Mouse (Mus musculus) heart, embryonic 14.5 days (tissue): ENCODE data around the gene Flywch1. TPM values are rescaled to one million over a fixed set of nuclear protein-coding genes. Genes with fewer than 3 reads are reported as not detected.

Source experiments
- ATAC-seq: fragments of 200-750 bp; cut with Nextera tagmentation; 2 replicates; pipeline ENCODE4 v1.8.0; 2017; ENCODE audit warnings: low read depth, moderate TSS enrichment; ENCODE audit not compliant: insufficient number of reproducible peaks, insufficient read depth, low FRiP score
- H3K27ac ChIP-seq, 2 experiments: fragments of 200-500 bp in 1 of 2; fragments of 300-500 bp in 1 of 2; sonication (generic) in 1 of 2; replicated peaks in 1 of 2; 2 replicates each; pipeline ENCODE4 v1.5.1; 2012 to 2014; ENCODE audit warnings: low read depth in 2 of 2, low read length in 2 of 2, control low read depth in 1 of 2, mild to moderate bottlenecking in 1 of 2, mixed read lengths in 1 of 2; ENCODE audit not compliant: control insufficient read depth in 1 of 2, insufficient read depth in 1 of 2
- H3K27me3 ChIP-seq: fragments of 300-500 bp; sonication (generic); 2 replicates; pipeline ENCODE4 v1.6.1; 2014; ENCODE audit warnings: mild to moderate bottlenecking, low read length, control low read depth; ENCODE audit not compliant: control insufficient read depth, insufficient read depth
- H3K36me3 ChIP-seq: fragments of 300-500 bp; sonication (generic); 2 replicates; pipeline ENCODE4 v1.6.1; 2014; ENCODE audit warnings: mild to moderate bottlenecking, control low read depth, low read length, mixed read lengths; ENCODE audit not compliant: control insufficient read depth, insufficient read depth
- H3K4me1 ChIP-seq, 2 experiments: fragments of 200-500 bp in 1 of 2; fragments of 300-500 bp in 1 of 2; sonication (generic) in 1 of 2; 2 replicates each; pipeline ENCODE4 v1.6.1; 2012 to 2014; ENCODE audit warnings: low read length in 2 of 2, control low read depth in 1 of 2, mixed read lengths in 1 of 2; ENCODE audit not compliant: control insufficient read depth in 2 of 2, insufficient read depth in 2 of 2
- H3K4me2 ChIP-seq: fragments of 300-500 bp; sonication (generic); 2 replicates; pipeline ENCODE4 v1.6.1; 2014; ENCODE audit warnings: mild to moderate bottlenecking, low read length
- H3K4me3 ChIP-seq, 2 experiments: fragments of 200-500 bp in 1 of 2; fragments of 300-500 bp in 1 of 2; sonication (generic) in 1 of 2; 2 replicates each; pipeline ENCODE4 v1.5.1; 2012 to 2014; ENCODE audit warnings: low read length in 2 of 2, mild to moderate bottlenecking in 2 of 2, control low read depth in 1 of 2, low read depth in 1 of 2, moderate library complexity in 1 of 2; ENCODE audit not compliant: control insufficient read depth in 1 of 2, insufficient read depth in 1 of 2
- H3K9ac ChIP-seq: fragments of 300-500 bp; sonication (generic); 2 replicates; pipeline ENCODE4 v1.6.1; 2014; ENCODE audit warnings: mild to moderate bottlenecking, low read length
- H3K9me3 ChIP-seq: fragments of 300-500 bp; sonication (generic); 2 replicates; pipeline ENCODE4 v1.6.1; 2016; ENCODE audit warnings: low read length, control low read depth; ENCODE audit not compliant: control insufficient read depth
- WGBS: fragments of 180-500 bp; shearing (Covaris S2); extraction: QIAGEN DNeasy Blood & Tissue Kit; methylation state at CpG from one replicate; pipeline ENCODE4 v1.1.7; 2014; 5-methylcytosine and 5-hydroxymethylcytosine counted together
- polyA plus RNA-seq: library from polyadenylated mRNA; unstranded; fragments of >200 nt; fragmentation: Nextera tagmentation; extraction: Ambion mirVana; gene quantifications from 2 replicates; pipeline ENCODE4 v1.2.1, GENCODE M21; 2014

Gene Flywch1
- polyA plus RNA-seq, 1 experiment from 2014 or later = 42.4 TPM

GRCm38 (mm10) chr17:23790269-23791078 lies 19.1 kb upstream of the Flywch1 start, which contains the start of gene Srrm2:
Gene Srrm2, plus strand, starts transcription at chr17:23790532.
- no peak for ATAC-seq
- Histone ChIP-seq H3K27ac (peak within 1 kb of the TSS; percentile 78 to 88), H3K4me2 (peak within 1 kb of the TSS; percentile 68), H3K4me3 (peak within 1 kb of the TSS; percentile 48 to 52), H3K4me1 (peaks cover 13 to 16% of the 10 kb centered on the region in 2 experiments), H3K9ac (peak within 1 kb of the TSS; percentile 76), H3K9me3 (no peaks in the 10 kb centered on the region), H3K36me3 (no peaks in the 10 kb centered on the region), H3K27me3 (no peaks in the 10 kb centered on the region)
- 3% methylated on average over 29 of the region's 29 CpGs for WGBS

DNA sequence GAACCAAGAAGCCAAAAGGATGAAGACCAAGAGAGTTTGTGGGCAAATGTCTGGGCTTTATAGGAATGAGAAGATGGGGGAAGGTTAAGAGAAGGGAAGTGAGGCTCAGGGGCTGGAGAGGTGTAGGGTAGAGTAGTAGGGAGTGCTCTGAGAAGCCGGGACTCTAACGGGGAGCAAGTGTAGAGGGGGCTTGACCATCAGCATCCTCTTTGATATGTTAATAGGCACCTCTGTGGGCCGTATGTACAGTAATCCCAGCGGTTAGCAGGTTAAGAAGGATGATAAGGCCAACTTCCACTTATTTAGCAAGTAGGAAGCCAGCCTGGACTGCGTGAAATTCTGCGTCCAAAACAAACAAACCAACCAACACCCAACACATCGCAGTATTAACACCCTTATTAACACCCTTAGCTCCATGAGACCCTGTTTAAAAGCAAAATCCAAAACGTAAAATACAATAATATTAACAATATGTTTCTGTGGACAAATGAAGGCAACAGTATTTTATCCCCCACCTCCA lies 18.4 kb upstream of the Flywch1 start:
- Histone ChIP-seq H3K9ac (peak overlapping the region; percentile 76), H3K36me3 (no peaks in the 10 kb centered on the region), H3K4me2 (peak overlapping the region; percentile 68), H3K9me3 (no peaks in the 10 kb centered on the region), H3K27me3 (no peaks in the 10 kb centered on the region), H3K4me3 (peak overlapping the region; percentile 48 to 52; a peak in 3 of 4 replicates), H3K27ac (peak overlapping the region; percentile 78 to 88), H3K4me1 (peaks cover 13 to 16% of the 10 kb centered on the region in 2 experiments)
- WGBS = 19% methylated on average over 8 of the region's 8 CpGs
- ATAC-seq = no peak

DNA sequence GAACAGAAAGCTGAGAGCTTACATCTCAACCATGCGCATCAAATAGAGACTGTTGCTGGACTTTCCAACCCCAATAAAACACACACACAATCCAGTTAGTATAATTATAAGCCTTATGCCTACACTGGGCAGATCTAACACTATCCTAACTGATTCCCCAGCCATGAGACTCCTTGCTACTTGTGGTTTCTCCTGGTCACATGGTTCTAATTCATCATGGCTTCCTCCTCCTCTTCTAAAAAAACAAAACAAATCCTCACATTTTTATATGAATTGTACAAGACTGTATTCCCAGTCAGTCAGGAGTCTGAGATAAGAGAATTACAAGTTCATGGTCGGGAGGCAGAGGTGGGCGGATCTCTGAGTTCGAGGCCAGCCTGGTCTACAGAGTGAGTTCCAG lies 17.6 kb upstream of the Flywch1 start:
- no peaks in the 10 kb centered on the region for H3K9me3 ChIP-seq
- ATAC-seq = no peak

DNA sequence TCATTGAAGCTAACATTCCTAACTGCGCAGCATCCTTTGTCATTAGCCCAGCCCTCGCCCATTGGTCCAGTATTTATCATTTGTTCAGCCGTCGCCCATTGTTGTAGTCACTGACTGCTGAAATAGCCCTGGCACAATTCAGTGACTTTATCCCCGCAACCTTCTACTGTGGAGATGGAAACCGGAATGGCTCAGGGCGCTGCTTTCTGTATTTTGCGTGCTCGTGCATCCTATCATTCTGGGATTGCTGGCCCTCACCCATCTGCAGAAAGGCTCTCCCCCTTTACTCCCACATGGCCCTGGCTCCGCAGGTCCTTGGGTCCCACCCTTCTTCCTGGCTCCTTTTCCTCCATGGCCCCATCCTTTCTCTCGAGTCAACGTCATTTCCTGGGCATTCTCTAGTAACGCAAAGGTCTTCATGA lies 15.1 kb upstream of the Flywch1 start:
- WGBS = 17% methylated on average over 13 of the region's 13 CpGs
- H3K27me3 ChIP-seq = no peaks in the 10 kb centered on the region
- H3K27ac ChIP-seq = no peak overlapping the region
- H3K4me2 ChIP-seq = peak overlapping the region; percentile 93
- H3K4me3 ChIP-seq = peak overlapping the region; percentile 48 to 54; a peak in 3 of 4 replicates
- no peaks in the 10 kb centered on the region for H3K9me3 ChIP-seq
- H3K9ac ChIP-seq = no peak overlapping the region
- H3K4me1 ChIP-seq = peaks cover 13 to 16% of the 10 kb centered on the region in 2 experiments
- no peaks in the 10 kb centered on the region for H3K36me3 ChIP-seq
- ATAC-seq = no peak

More for the DNA sequence above, 17.6 kb upstream of the Flywch1 start:
- Histone ChIP-seq H3K36me3 (no peaks in the 10 kb centered on the region), H3K4me2 (no peak overlapping the region), H3K27ac (no peak overlapping the region), H3K4me3 (no peak overlapping the region), H3K4me1 (peaks cover 13 to 16% of the 10 kb centered on the region in 2 experiments), H3K9ac (no peak overlapping the region), H3K27me3 (no peaks in the 10 kb centered on the region)
- 79% methylated on average over 4 of the region's 4 CpGs for WGBS

GRCm38 (mm10) chr17:23785561-23786471 lies 14.4 kb upstream of the Flywch1 start, which contains the start of gene Flywch2:
Gene Flywch2, minus strand, starts transcription at chr17:23786081.
- Histone ChIP-seq H3K4me2 (peak within 1 kb of the TSS; percentile 93), H3K9ac (peak within 1 kb of the TSS; percentile 70), H3K4me1 (peaks cover 11 to 14% of the 10 kb centered on the region in 2 experiments), H3K9me3 (no peaks in the 10 kb centered on the region), H3K36me3 (no peaks in the 10 kb centered on the region), H3K27me3 (no peaks in the 10 kb centered on the region), H3K27ac (no peak within 1 kb of the TSS), H3K4me3 (peak within 1 kb of the TSS; percentile 48 to 54)
- ATAC-seq = peak; percentile 70
- WGBS = 3% methylated on average over 43 of the region's 43 CpGs

GRCm38 (mm10) chr17:23783352-23783751 lies 11.9 kb upstream of the Flywch1 start:
- H3K9ac ChIP-seq = no peak overlapping the region
- ATAC-seq = no peak
- H3K4me2 ChIP-seq = no peak overlapping the region

DNA sequence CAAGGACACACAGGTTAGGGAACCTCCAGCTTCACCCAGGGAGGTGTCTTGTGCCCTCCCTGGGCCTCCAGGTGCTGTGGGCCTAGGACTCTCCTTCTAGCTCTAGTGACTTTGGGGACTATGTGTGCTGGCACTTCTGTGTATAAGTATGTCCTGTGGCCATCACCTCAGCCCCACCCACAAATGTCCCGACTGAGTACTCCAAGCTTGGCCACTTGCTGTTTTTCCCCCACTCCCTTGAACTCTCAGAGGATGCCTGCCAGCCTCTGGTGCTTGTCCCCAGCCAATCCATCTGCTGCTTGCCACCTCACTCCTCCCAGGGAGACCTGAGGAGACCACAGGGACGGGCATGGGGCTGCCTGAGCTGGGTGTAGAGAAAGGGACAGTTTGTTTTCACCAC lies 7.0 kb upstream of the Flywch1 start:
- H3K27ac ChIP-seq = no peak overlapping the region
- no peak overlapping the region for H3K4me3 ChIP-seq
- H3K9ac ChIP-seq = no peak overlapping the region
- no peaks in the 10 kb centered on the region for H3K4me1 ChIP-seq
- no peak for ATAC-seq
- H3K27me3 ChIP-seq = no peaks in the 10 kb centered on the region
- no peaks in the 10 kb centered on the region for H3K9me3 ChIP-seq
- 30% methylated on average over 2 of the region's 2 CpGs for whole genome bisulfite sequencing
- no peaks in the 10 kb centered on the region for H3K36me3 ChIP-seq
- no peak overlapping the region for H3K4me2 ChIP-seq

More at GRCm38 (mm10) chr17:23783352-23783751, 11.9 kb upstream of the Flywch1 start:
- no peak overlapping the region for H3K27ac ChIP-seq
- peaks cover 3 to 4% of the 10 kb centered on the region in 2 experiments; a peak in 1 of 4 replicates for H3K4me1 ChIP-seq
- no peaks in the 10 kb centered on the region for H3K9me3 ChIP-seq
- no peaks in the 10 kb centered on the region for H3K36me3 ChIP-seq
- H3K4me3 ChIP-seq = no peak overlapping the region
- H3K27me3 ChIP-seq = no peaks in the 10 kb centered on the region
